In the genomic region with DNA sequence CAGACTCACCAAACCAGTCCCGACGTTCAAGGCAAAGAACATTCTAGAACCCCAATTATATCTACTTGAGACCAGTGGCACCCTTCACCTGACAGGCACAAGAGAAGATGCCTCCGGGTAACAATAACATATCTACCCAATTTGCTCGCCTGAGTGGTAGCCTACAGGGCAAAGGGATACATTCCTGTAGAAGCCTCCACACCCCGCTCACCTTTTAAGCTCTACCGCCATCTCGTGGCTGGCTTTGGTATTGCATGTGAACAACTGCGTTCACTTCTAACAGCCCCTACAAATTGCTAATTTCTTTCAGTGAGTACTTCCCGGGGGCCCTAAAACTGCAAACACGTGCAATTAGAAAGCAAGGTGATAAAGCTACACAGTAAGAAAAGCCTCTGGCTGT, we compare ENCODE assay signal across 8 mouse cellular contexts.
DNase-seq lines count a peak whose midpoint lies in the region; ATAC-seq and TF ChIP-seq lines count a peak whose summit lies in the region.

No protein-coding gene starts in this region.

- H3K9ac ChIP-seq in kidney, embryonic 14.5 days (ENCODE audit: low read depth, low read length), result no peak overlapping the region
- H3K9ac ChIP-seq in liver, embryonic 11.5 days (ENCODE audit: low read depth, low read length), result no peak overlapping the region
- no peak overlapping the region for H3K9ac ChIP-seq in neural tube, embryonic 12.5 days
- H3K9ac ChIP-seq in stomach, postnatal 0 days (ENCODE audit: low read length), result no peak overlapping the region

- ATAC-seq in granulocyte monocyte progenitor cell, adult 5-6 weeks (replicated peaks; ENCODE audit: poor library complexity, severe bottlenecking), result peak; percentile 76
- ATAC-seq in kidney, embryonic 14.5 days (ENCODE audit: low FRiP score, low TSS enrichment), result peak; percentile 72
- no peak for ATAC-seq in liver, embryonic 11.5 days (replicated peaks; ENCODE audit: low FRiP score)
- ATAC-seq in neural tube, embryonic 12.5 days (ENCODE audit: low FRiP score, low read depth), result peak; percentile 58; the same call in 1 of the 2 replicates
- no peak for ATAC-seq in stomach, postnatal 0 days (ENCODE audit: low FRiP score, low TSS enrichment)

- no peak overlapping the region for H3K4me3 ChIP-seq in kidney, embryonic 14.5 days (ENCODE audit: low read length)
- no peak overlapping the region for H3K4me3 ChIP-seq in liver, embryonic 11.5 days (ENCODE audit: low read depth, low read length)
- H3K4me3 ChIP-seq in neural tube, embryonic 12.5 days, result no peak overlapping the region
- H3K4me3 ChIP-seq in stomach, postnatal 0 days (ENCODE audit: low read depth, low read length), result no peak overlapping the region

- no peak for TF ChIP-seq EP300 in stomach, postnatal 0 days (optimal IDR thresholded peaks at IDR 0.05)

- H3K27ac ChIP-seq in kidney, embryonic 14.5 days (ENCODE audit: low read depth, low read length), result peak overlapping the region; percentile 71; the same call in 1 of the 2 replicates
- no peak overlapping the region for H3K27ac ChIP-seq in liver, embryonic 11.5 days (ENCODE audit: low read depth, low read length)
- no peak overlapping the region for H3K27ac ChIP-seq in neural tube, embryonic 12.5 days
- no peak overlapping the region for H3K27ac ChIP-seq in stomach, postnatal 0 days (replicated peaks)

- H3K36me3 ChIP-seq in kidney, embryonic 14.5 days (ENCODE audit: control insufficient read depth, insufficient read depth, low read length), result no peaks in the 10 kb centered on the region
- no peaks in the 10 kb centered on the region for H3K36me3 ChIP-seq in liver, embryonic 11.5 days (ENCODE audit: control insufficient read depth, insufficient read depth, low read length)
- H3K36me3 ChIP-seq in neural tube, embryonic 12.5 days, result no peaks in the 10 kb centered on the region
- no peaks in the 10 kb centered on the region for H3K36me3 ChIP-seq in stomach, postnatal 0 days (ENCODE audit: control insufficient read depth, insufficient read depth, low read length)

- DNase-seq in 3T3-L1 (ENCODE audit: low read depth, low spot score), result peak; percentile 85
- peak; percentile 39 for DNase-seq in adrenal gland, adult 8-10 months
- peak; percentile 80 for DNase-seq in embryo, embryonic 11 days
- peak; percentile 67 for DNase-seq in liver, embryonic 11.5 days (ENCODE audit: low spot score)
- DNase-seq in stomach, postnatal 0 days (ENCODE audit: low spot score), result peak; percentile 81

- no peaks in the 10 kb centered on the region for H3K27me3 ChIP-seq in kidney, embryonic 14.5 days (ENCODE audit: control insufficient read depth, insufficient read depth, low read length)
- no peaks in the 10 kb centered on the region; the same call in 1 of the 2 replicates for H3K27me3 ChIP-seq in liver, embryonic 11.5 days (replicated peaks; ENCODE audit: control insufficient read depth, insufficient read depth, low read length)
- no peaks in the 10 kb centered on the region for H3K27me3 ChIP-seq in neural tube, embryonic 12.5 days (replicated peaks)
- no peaks in the 10 kb centered on the region for H3K27me3 ChIP-seq in stomach, postnatal 0 days (ENCODE audit: control insufficient read depth, insufficient read depth, low read length)

- peak; percentile 96 for TF ChIP-seq CTCF in stomach, postnatal 0 days (IDR thresholded peaks at IDR 0.05; ENCODE audit: low read depth)

- 16% methylated on average over 10 of the region's 10 CpGs for WGBS in kidney, embryonic 14.5 days
- 23% methylated on average over 10 of the region's 10 CpGs for WGBS in liver, embryonic 11.5 days
- 21% methylated on average over 10 of the region's 10 CpGs for WGBS in neural tube, embryonic 12.5 days
- 15% methylated on average over 10 of the region's 10 CpGs for WGBS in stomach, postnatal 0 days

- 0 out of 2 replicates have a peak, but pooled peaks cover 3% of the 10 kb centered on the region for H3K9me3 ChIP-seq in kidney, embryonic 14.5 days (ENCODE audit: control insufficient read depth, low read length)
- H3K9me3 ChIP-seq in liver, embryonic 11.5 days (ENCODE audit: control insufficient read depth, low read length), result no peaks in the 10 kb centered on the region
- H3K9me3 ChIP-seq in neural tube, embryonic 12.5 days, result no peaks in the 10 kb centered on the region
- H3K9me3 ChIP-seq in stomach, postnatal 0 days (ENCODE audit: control insufficient read depth, low read length), result no peaks in the 10 kb centered on the region

- no peak overlapping the region for H3K4me2 ChIP-seq in kidney, embryonic 14.5 days (replicated peaks; ENCODE audit: low read depth, low read length)
- no peak overlapping the region for H3K4me2 ChIP-seq in liver, embryonic 11.5 days
- H3K4me2 ChIP-seq in neural tube, embryonic 12.5 days (replicated peaks), result no peak overlapping the region
- no peak overlapping the region for H3K4me2 ChIP-seq in stomach, postnatal 0 days (replicated peaks; ENCODE audit: low read depth)

- H3K4me1 ChIP-seq in kidney, embryonic 14.5 days (ENCODE audit: control insufficient read depth, insufficient read depth, low read length), result peaks cover 14% of the 10 kb centered on the region
- no peaks in the 10 kb centered on the region for H3K4me1 ChIP-seq in liver, embryonic 11.5 days (replicated peaks; ENCODE audit: control insufficient read depth, insufficient read depth, low read length)
- peaks cover 10% of the 10 kb centered on the region for H3K4me1 ChIP-seq in neural tube, embryonic 12.5 days
- no peaks in the 10 kb centered on the region for H3K4me1 ChIP-seq in stomach, postnatal 0 days (replicated peaks; ENCODE audit: control insufficient read depth, insufficient read depth)

Comparison
In these comparisons a context has a peak if more than half of its experiments do, and no peak if none do; other contexts are left out.
1. ATAC-seq: peak in granulocyte monocyte progenitor cell, adult 5-6 weeks (single experiment), kidney, embryonic 14.5 days (single experiment) and neural tube, embryonic 12.5 days (single experiment); none in liver, embryonic 11.5 days (single experiment) and stomach, postnatal 0 days (single experiment).
2. Peak in every context shown above with its lines, with median percentiles within 50 percentile points of each other: DNase-seq.